Mouse (Mus musculus) heart, postnatal 0 days (tissue): ENCODE data around the gene Gm17651.

Source experiments
- CTCF ChIP-seq: IDR thresholded peaks from 2 replicates; pipeline ENCODE4 v1.5.1; 2016; ENCODE audit warnings: antibody characterized with exemption, control low read depth, low read depth
- EP300 ChIP-seq: IDR thresholded peaks from 2 replicates; pipeline ENCODE4 v1.6.1; 2016; ENCODE audit warnings: antibody characterized with exemption, low read depth

GRCm38 (mm10) chr3:97691443-97692017 is 17.0 kb upstream of the Gm17651 start:
- TF ChIP-seq CTCF (no peak), EP300 (no peak)
